Mouse (Mus musculus) olfactory bulb, adult 2 months (tissue): ENCODE measurements at regions not wholly inside any gene's neighbourhood (a gene's known extent, or its start where the extent isn't known, plus 50 kb on each side); places are given as distances from the start of the nearest gene placed in this dataset.

Experiments used
- CTCF ChIP-seq: fragments of 200-500 bp; IDR thresholded peaks from 2 replicates; pipeline ENCODE4 v1.5.1; 2012; ENCODE audit warnings: low read depth, mild to moderate bottlenecking, low read length, moderate library complexity; ENCODE audit not compliant: insufficient read depth
- POLR2A ChIP-seq: fragments of 200-500 bp; IDR thresholded peaks from 2 replicates; pipeline ENCODE4 v1.6.1; 2012; ENCODE audit warnings: mild to moderate bottlenecking, low read depth, low read length, moderate library complexity; ENCODE audit not compliant: insufficient read depth

GRCm38 (mm10) chr3:149225684-149226083 lies 235.3 kb upstream of the Adgrl2 start:
- TF ChIP-seq POLR2A (no peak), CTCF (no peak)
